Mouse (Mus musculus) thymus, adult 2 months (tissue): ENCODE measurements around the gene Srsf10. TPM values are rescaled to one million over a fixed set of nuclear protein-coding genes. Genes with fewer than 3 reads are reported as not detected.

Source experiments
- DNase-seq: peaks from one replicate; pipeline ENCODE4 v3.0.0; 2021
- H3K27ac ChIP-seq: fragments of 200-500 bp; 2 replicates; pipeline ENCODE4 v1.5.1; 2012; ENCODE audit warnings: low read length, control low read depth; ENCODE audit not compliant: control insufficient read depth, insufficient read depth
- H3K27me3 ChIP-seq: fragments of 200-500 bp; 2 replicates; pipeline ENCODE4 v1.6.1; 2012; ENCODE audit warnings: mild to moderate bottlenecking, low read length, moderate library complexity, mixed read lengths; ENCODE audit not compliant: control insufficient read depth, insufficient read depth
- H3K36me3 ChIP-seq: fragments of 200-500 bp; 2 replicates; pipeline ENCODE4 v1.6.1; 2012; ENCODE audit warnings: mild to moderate bottlenecking, low read length, moderate library complexity; ENCODE audit not compliant: control insufficient read depth, insufficient read depth
- H3K4me1 ChIP-seq: fragments of 200-500 bp; replicated peaks from 2 replicates; pipeline ENCODE4 v1.6.1; 2012; ENCODE audit warnings: low read length; ENCODE audit not compliant: control insufficient read depth, insufficient read depth
- H3K4me3 ChIP-seq: fragments of 200-500 bp; 2 replicates; pipeline ENCODE4 v1.5.1; 2012; ENCODE audit warnings: mild to moderate bottlenecking, low read length, control low read depth, moderate library complexity; ENCODE audit not compliant: control insufficient read depth, insufficient read depth
- CTCF ChIP-seq: fragments of 200-500 bp; IDR thresholded peaks from 2 replicates; pipeline ENCODE4 v1.5.1; 2012; ENCODE audit warnings: mild to moderate bottlenecking, control low read depth, low read length, moderate library complexity, borderline replicate concordance; ENCODE audit not compliant: control insufficient read depth, poor library complexity, insufficient read depth; ENCODE audit errors: extremely low read depth
- POLR2A ChIP-seq: fragments of 200-500 bp; IDR thresholded peaks from 2 replicates; pipeline ENCODE4 v1.6.1; 2012; ENCODE audit warnings: mild to moderate bottlenecking, low read length, control low read depth, moderate library complexity; ENCODE audit not compliant: control insufficient read depth, poor library complexity, insufficient read depth; ENCODE audit errors: extremely low read depth
- WGBS: fragments of 180-500 bp; shearing (Covaris S2); methylation state at CpG from one replicate; pipeline ENCODE4 v1.1.7; 2018; 5-methylcytosine and 5-hydroxymethylcytosine counted together
- polyA plus RNA-seq: library from polyadenylated mRNA; depleted of rRNA; stranded (reverse); fragments of >200 nt; gene quantifications from 2 replicates; pipeline ENCODE4 v1.2.3, GENCODE M21; 2012; rRNA removed

Gene Srsf10
- polyA plus RNA-seq, 1 experiment, result 194 TPM

- Histone ChIP-seq H3K27ac (no peak overlapping the region), H3K4me1 (peaks cover 5% of the 10 kb centered on the region), H3K4me3 (no peak overlapping the region), H3K27me3 (no peaks in the 10 kb centered on the region), H3K36me3 (no peaks in the 10 kb centered on the region; the same call in 1 of the 2 replicates)
- WGBS, result 89% methylated on average over 3 of the region's 3 CpGs
- no peak for TF ChIP-seq POLR2A
- TF ChIP-seq CTCF, result no peak
- no peak for DNase-seq
Observed at GRCm38 (mm10) chr4:135912164-135912563, 56.6 kb downstream of the Srsf10 start.

- Histone ChIP-seq H3K4me3 (no peak overlapping the region), H3K4me1 (peaks cover 5% of the 10 kb centered on the region), H3K27ac (no peak overlapping the region), H3K36me3 (no peaks in the 10 kb centered on the region; the same call in 1 of the 2 replicates), H3K27me3 (no peaks in the 10 kb centered on the region)
- 81% methylated on average over 3 of the region's 3 CpGs for WGBS
- TF ChIP-seq POLR2A (no peak), CTCF (no peak)
- no peak for DNase-seq
Observed at GRCm38 (mm10) chr4:135912835-135913234, 57.3 kb downstream of the Srsf10 start.

- H3K27ac ChIP-seq, result no peak overlapping the region
- TF ChIP-seq POLR2A, result no peak
- H3K4me3 ChIP-seq, result no peak overlapping the region
- WGBS, result 69% methylated on average over 4 of the region's 4 CpGs
- H3K4me1 ChIP-seq, result peaks cover 5% of the 10 kb centered on the region
- DNase-seq, result no peak
- H3K36me3 ChIP-seq, result no peaks in the 10 kb centered on the region; the same call in 1 of the 2 replicates
- no peaks in the 10 kb centered on the region for H3K27me3 ChIP-seq
Observed at GRCm38 (mm10) chr4:135913433-135913832, 57.9 kb downstream of the Srsf10 start.

GRCm38 (mm10) chr4:135918635-135919279, 63.2 kb downstream of the Srsf10 start:
- Histone ChIP-seq H3K27ac (no peak overlapping the region), H3K36me3 (no peaks in the 10 kb centered on the region; the same call in 1 of the 2 replicates), H3K4me1 (peaks cover 8% of the 10 kb centered on the region), H3K4me3 (no peak overlapping the region), H3K27me3 (no peaks in the 10 kb centered on the region)
- no peak for DNase-seq
- TF ChIP-seq CTCF (no peak), POLR2A (no peak)
- WGBS, result 27% methylated on average over 13 of the region's 13 CpGs

GRCm38 (mm10) chr4:135919280-135919639, 63.7 kb downstream of the Srsf10 start:
- TF ChIP-seq CTCF (no peak), POLR2A (no peak)
- peaks cover 8% of the 10 kb centered on the region for H3K4me1 ChIP-seq
- 85% methylated on average over 3 of the region's 3 CpGs for WGBS
- no peak overlapping the region for H3K27ac ChIP-seq
- no peak for DNase-seq
- no peaks in the 10 kb centered on the region for H3K27me3 ChIP-seq
- H3K4me3 ChIP-seq, result no peak overlapping the region
- H3K36me3 ChIP-seq, result no peaks in the 10 kb centered on the region; the same call in 1 of the 2 replicates

Other genes with a start within 250 kb of the Srsf10 start
- gene Ifnlr1, start 169.5 kb upstream of the Srsf10 start, polyA plus RNA-seq, result 2.0 and 2.5 TPM in 2 replicates
- 0.24 and 0.40 TPM in 2 replicates for gene Il22ra1, start 127.6 kb upstream of the Srsf10 start, polyA plus RNA-seq
- 0.08 and 0.13 TPM in 2 replicates for gene Myom3, start 96.0 kb upstream of the Srsf10 start, polyA plus RNA-seq
- gene Pnrc2, start 18.1 kb downstream of the Srsf10 start, polyA plus RNA-seq, result 26.7 and 28.6 TPM in 2 replicates
- 9.3 and 9.5 TPM in 2 replicates for gene Cnr2, start 39.6 kb downstream of the Srsf10 start, polyA plus RNA-seq
- gene Fuca1, start 65.0 kb downstream of the Srsf10 start, polyA plus RNA-seq, result 37.5 and 43.5 TPM in 2 replicates
- 46.4 and 53.1 TPM in 2 replicates for gene Hmgcl, start 90.7 kb downstream of the Srsf10 start, polyA plus RNA-seq
- gene Gale, start 108.0 kb downstream of the Srsf10 start, polyA plus RNA-seq, result 37.0 and 38.4 TPM in 2 replicates
- 214 and 224 TPM in 2 replicates for gene Lypla2, start 116.9 kb downstream of the Srsf10 start, polyA plus RNA-seq
- gene Pithd1, start 131.5 kb downstream of the Srsf10 start, polyA plus RNA-seq, result 140 and 171 TPM in 2 replicates
- gene Eloa, start 166.0 kb downstream of the Srsf10 start, polyA plus RNA-seq, result 18.6 and 20.4 TPM in 2 replicates
- gene Rpl11, start 197.7 kb downstream of the Srsf10 start, polyA plus RNA-seq, result 418 and 466 TPM in 2 replicates